Mouse (Mus musculus) layer of hippocampus, adult 11-12 months (tissue): ENCODE results near the gene Gm28635.

Source experiments
- DNase-seq: peaks from one replicate; pipeline ENCODE4 v3.0.0; 2022; ENCODE audit warnings: low spot score

Gm28635 gene

GRCm38 (mm10) chr2:84637452-84638165, 40.2 kb downstream of the Gm28635 start:
- DNase-seq = no peak

DNA sequence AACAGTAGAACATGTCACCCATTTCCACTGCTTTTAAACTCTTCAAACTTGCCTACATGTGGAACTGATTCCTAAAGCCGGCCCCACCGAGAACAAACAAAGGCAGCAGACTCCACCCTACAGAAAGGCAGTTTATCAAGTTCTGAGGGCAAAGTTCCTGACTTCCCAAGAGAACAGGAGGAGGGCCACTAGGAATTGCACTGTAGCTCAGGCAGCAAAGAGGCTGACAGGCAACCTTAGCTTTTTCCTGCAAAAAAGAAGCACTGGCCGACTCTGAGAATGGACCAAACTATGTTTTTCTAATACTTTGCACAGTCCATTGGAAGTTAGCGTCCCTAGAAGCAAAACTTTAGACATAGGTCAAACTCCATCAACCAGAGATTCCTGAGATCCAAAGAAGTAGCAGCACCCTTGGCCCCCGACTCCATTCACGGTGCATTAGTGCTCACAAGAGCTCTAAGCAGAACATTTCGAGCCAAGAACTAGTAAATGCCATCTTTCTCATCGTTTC, 41.6 kb downstream of the Gm28635 start:
- no peak for DNase-seq

DNA sequence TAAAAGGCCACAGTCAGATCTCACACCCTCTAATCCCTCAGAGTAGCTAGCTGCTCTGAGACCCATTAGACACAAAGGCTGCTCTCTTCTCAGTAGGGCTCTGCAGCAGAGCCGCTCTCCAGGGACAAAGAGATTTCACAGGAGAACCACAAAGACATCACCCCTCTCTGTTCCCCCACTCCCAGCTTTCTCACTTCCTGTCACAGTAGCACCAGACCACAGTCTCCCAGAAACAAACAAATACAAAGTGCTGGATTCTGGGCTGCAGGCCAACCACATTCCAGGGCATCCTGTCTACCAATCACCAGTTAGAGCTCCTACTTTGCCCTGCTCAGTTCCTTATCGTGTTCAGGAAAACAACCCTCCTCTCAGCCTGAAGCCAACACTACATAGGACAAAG, 42.2 kb downstream of the Gm28635 start:
- peak; percentile 81 for DNase-seq

DNA sequence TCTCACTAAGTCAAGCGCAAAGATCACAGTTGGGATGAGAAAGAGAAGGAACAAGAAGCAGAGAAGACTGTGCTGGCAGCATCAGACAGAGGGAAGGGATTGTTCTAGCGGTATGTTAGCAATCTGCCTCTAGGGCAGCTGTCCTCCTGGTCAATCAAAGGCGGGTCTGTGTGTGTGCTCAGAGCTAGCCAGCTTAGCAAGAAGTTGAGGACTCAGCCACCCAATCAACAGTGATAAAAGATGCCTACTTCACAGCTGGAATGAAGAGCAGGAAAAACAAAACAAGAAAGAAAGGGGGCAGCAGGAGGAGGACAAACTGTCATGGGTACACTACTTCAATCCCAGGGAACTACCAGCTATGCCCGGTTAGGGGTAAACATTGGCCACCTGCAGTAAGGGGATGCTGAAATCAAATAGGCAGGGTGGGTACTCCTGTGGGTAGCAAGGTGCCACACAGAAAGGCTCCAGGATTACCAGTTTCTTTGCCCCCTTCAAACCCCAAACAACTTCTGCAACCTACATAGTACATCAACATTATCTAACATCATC, 42.8 kb downstream of the Gm28635 start:
- peak; percentile 35 for DNase-seq

DNA sequence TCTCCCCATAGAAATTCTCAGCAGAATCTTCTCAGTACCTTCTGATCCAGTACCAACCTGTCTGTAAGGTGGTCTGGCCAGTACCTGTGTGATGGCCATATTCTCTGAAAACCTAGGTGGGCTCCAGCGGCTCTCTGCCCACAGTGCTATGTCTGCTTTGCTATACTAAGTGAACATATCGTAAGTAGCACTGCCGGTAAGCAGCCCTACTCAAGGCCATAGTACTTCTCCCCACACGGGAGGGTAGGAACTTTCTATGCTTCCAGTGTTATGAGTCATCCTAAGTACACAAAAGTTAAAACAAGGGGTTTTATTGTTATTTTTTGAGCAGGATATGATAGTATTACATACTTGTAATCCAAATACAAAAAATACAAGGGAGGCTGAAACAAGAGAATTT, 43.8 kb downstream of the Gm28635 start:
- DNase-seq = no peak

DNA sequence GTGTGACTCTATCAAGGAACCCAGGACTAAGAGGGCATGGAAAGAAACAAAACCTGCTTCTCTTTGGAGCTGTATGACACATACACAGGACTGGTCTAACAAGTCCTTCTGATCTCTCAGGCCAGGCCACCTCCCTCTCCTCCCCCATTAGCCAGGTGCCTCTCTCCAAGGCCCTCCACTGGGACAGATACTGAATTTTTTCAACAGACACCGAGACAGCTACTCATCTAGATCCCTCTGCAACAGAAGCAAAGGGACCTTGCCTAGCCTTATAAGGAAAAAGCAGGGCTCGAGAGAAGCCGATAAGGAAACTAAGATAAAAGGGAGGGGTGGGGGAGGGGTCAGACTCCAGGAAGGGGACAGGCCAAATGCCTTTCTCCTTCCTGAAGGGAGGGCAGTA, 44.8 kb downstream of the Gm28635 start:
- DNase-seq = no peak

- DNase-seq = no peak
These were observed 45.8 kb downstream of the Gm28635 start for GRCm38 (mm10) chr2:84632001-84632400.

DNA sequence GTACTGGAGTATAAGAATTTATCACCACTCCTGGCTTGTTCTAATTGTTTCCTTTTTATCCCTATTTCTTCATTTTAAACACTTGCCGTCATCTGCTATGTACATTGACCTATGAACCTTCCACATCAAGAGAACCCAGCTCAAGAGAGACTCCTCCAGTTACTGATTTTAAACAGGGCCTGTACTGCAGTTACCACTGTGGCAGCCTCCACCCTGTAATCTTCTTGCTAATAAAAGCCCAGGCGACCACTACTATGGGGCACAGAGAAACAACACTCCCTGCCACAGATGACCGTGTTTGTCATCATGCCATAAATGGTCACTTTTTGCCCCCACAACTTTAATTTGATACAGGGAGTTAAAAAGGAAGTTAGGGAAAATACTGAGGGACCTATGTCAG, 50.8 kb downstream of the Gm28635 start:
- no peak for DNase-seq

DNA sequence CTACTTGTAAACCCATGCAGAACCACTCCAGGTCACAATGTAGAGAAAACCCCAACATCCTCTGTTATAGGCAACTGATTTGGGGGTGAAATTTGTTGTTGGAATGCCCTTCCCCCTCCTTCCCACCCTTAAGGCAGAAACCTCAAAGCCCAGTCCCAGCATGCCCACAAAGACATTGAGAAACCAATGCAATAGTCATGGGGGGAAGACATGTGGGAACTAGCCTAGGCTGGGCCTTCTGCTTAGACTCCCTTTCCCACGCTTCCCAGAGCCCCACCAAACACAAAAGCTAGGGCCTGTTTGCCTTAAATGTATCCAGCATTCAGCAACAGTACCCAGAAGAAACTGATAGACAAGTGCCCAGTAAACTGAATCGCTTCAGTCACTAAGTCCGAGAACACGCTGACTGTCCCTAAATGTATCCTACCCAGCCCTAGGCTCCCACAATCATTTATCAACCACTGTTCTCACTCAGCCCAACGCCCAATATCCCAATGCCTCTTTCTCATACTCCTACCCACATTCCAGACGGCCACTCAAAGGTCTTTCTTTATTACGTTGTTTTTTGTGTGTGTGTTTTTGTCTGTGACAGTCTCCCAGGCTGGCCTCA, 51.4 kb downstream of the Gm28635 start:
- no peak for DNase-seq

GRCm38 (mm10) chr2:84624201-84624600, 53.6 kb downstream of the Gm28635 start:
- DNase-seq = no peak

DNA sequence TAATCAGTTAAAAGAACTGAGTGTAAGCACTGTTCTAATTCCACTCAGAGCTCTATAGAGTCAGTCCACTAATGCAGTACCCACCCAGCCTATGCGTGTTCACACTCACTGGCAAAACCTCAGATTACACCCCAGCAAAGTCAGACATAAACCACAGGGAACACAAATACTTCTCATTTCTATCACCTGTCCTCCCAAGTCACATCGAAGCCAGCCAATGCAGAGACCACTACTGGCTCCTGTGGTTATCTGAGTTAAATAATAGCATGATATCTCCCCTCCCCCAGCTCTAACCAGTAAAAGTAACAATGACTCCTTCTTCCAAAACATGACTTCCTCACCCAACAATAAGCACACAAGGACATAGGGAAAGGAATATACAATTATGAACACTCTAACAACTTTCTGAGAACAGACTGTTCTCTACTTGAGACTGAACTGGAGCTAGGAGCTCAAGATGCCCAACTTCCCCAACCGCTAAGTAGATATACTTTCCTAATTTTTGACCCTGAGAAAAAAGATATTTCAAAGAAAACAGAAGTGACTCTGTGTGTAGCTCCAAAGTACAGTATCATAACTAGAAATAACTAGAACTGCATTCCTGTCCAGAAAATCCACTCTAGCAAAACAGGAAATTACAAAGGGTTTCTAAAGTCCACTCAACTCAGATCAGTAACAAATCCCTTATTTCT, 54.3 kb downstream of the Gm28635 start:
- DNase-seq = no peak

DNA sequence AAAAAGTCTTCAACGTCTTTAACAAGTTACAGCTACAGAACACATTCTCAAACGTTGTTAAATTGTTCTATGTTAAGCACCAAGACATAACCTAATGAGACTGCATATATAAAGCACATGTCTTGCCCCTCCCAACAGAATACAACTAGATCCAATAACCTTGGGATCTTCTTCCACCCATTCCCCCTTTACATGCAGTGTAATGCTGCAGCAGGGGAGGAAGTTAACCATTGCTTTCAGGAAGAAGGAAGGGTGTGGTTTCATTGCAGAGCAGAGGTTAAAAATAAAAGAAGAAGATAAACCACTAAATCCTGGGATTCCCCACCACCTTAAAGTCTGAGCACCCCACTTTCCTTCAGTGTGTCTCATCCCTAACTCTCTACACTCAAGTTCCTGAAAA, 55.2 kb downstream of the Gm28635 start:
- no peak for DNase-seq

- no peak for DNase-seq
These were observed 58.0 kb downstream of the Gm28635 start for GRCm38 (mm10) chr2:84619646-84620340.

DNA sequence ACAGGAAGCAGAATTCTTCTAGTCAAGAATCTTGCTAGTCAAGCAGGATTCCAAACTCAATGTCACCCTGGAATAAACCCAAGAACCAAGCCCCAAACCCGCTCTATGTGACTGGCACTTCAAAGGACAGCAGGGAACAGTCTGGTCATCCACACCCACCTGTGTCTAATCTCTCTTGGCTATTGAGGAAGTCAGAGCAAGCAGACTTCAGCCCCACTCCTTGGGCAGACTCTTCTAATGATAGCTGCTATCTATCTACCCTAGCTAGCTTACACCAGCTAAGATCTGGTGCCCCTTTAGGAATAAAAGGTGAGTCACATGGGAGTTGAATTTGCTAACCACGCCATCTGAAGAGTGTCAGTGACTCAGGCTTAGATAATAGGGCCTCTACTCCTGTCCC, 58.9 kb downstream of the Gm28635 start:
- DNase-seq = no peak

DNA sequence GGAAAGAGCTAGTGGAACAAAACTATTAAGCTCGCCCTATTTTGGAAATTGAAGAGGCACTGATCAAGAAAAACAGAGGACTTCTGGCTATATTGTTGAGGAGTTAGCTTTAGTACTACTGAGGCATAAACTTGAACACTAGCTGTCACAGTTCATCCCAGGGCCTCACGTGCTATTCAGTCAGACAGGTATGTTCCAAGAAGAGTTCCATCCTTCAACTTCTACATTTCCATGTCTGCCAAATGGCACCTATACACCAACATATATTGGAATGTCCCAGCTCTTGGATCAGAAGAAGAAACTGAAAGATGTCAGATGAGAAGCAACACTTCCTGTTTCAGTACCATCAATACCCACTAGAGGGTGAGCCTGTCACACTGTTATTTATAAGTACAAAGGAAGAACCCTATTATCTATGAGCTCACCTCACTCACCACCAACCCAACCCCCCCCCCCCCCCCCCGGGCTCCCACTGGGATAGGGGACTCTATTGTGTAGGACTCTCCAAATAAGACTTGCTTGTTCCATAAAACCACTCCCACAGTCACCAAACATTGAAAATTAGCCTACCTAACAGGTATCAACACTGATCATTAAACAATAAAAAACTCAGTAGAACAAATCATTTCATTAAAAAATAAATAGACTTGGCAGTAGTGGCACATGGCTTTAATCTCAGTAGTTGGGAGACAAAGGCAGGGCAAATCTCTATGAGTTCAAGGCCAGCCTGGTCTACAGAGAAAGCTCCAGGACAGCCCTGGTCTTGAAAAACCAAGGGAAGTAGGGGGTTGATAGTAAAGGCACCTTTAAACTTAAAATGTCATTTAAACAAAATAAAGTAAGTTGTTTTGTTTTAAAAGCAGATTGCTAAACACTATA, 60.0 kb downstream of the Gm28635 start:
- DNase-seq = peak; percentile 75

- no peak for DNase-seq
These were observed 65.1 kb downstream of the Gm28635 start for GRCm38 (mm10) chr2:84612764-84613163.

DNA sequence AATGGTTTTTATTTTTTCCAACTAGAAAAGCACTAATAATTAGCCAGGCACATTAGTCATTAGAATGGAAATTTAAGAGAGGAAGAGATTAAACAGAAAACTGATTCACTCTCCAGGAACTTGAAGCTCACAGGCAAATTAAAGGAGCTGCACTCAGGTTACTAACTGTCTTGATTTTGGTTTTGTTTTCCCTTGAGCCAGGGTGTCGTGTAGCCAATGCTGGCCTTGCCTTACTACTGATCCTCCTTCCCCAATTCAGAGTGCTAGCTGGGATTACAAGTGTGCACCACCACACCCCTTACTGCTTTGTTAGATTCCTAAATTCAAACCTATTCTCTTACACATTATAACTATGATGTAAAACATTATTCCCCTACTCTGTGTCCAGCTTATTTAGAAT, 70.0 kb downstream of the Gm28635 start:
- DNase-seq = no peak

DNA sequence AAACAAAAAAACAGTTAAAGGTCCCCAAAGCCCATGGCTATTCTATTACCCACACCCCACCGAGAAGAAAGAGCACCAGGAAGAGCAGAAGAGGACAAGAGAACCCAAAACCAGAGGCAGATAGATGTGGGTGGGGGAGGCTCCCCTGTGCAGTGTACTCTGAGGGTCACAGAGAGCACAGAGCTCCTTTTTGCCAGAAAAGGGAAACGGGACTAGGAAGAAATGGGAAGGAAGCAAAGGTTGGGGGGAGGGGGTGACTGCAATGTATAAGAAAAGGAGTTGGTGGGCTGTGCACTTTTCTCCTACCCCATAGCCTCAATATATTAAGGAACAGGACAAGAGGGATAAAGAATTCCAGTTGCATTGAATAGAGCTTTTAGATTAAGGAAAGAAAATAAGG, 76.9 kb downstream of the Gm28635 start:
- no peak for DNase-seq

GRCm38 (mm10) chr2:84599270-84599888, 78.5 kb downstream of the Gm28635 start:
- no peak for DNase-seq

GRCm38 (mm10) chr2:84597123-84597522, 80.7 kb downstream of the Gm28635 start:
- no peak for DNase-seq

DNA sequence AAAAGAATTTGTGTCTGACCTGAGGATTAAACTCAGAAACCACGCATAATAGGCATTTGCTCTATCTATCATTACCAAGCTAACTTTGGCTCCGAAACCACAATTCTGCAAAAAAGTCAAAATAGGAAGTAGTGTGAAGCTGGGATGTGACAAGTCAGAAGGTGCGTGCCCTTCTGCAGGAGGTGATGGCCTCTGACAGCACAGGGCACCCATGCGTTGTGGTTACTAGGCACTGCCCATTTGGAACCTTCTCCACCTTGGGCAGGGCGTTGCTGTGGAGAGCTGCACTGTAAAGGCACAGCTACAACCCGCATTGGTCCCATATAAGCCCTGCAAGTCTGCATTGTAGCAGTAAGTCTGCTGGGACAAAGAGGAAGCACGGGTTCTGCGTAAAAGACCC, 85.0 kb downstream of the Gm28635 start:
- DNase-seq = no peak
